Mouse (Mus musculus) forelimb bud, embryonic 11.5 days (tissue): ENCODE data around the gene Phospho1.

ENCODE experiments used
- DNase-seq: peaks from one replicate; pipeline ENCODE4 v3.0.0-alpha.2; 2012; ENCODE audit warnings: low read depth, low spot score

Phospho1 gene

DNA sequence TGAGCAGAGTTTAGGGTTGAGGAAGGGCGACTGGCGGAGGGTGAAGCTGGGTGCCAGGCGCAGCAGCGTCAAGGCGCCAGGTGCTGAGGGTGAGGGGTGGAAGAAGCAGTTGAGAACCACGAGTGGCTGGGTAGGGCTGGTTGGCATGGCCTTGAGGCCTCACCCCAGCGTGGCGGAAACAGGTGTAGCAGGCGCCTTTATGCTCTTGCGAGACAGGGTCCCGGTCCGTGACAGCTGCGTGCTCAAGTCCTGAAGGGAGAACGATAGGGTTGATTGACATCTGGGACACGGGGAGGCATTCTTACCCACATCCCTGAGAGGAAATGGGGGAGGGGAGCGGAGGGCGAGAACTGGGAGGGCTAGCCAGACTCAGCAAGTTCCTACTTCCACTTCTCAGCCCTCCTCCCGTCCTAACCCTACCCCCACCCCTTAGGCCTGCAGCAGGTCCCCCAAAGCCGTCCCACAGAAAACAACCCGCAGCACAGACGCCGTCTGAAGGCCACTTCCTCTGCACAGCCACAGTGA lies 9.9 kb downstream of the Phospho1 start:
- no peak for DNase-seq

DNA sequence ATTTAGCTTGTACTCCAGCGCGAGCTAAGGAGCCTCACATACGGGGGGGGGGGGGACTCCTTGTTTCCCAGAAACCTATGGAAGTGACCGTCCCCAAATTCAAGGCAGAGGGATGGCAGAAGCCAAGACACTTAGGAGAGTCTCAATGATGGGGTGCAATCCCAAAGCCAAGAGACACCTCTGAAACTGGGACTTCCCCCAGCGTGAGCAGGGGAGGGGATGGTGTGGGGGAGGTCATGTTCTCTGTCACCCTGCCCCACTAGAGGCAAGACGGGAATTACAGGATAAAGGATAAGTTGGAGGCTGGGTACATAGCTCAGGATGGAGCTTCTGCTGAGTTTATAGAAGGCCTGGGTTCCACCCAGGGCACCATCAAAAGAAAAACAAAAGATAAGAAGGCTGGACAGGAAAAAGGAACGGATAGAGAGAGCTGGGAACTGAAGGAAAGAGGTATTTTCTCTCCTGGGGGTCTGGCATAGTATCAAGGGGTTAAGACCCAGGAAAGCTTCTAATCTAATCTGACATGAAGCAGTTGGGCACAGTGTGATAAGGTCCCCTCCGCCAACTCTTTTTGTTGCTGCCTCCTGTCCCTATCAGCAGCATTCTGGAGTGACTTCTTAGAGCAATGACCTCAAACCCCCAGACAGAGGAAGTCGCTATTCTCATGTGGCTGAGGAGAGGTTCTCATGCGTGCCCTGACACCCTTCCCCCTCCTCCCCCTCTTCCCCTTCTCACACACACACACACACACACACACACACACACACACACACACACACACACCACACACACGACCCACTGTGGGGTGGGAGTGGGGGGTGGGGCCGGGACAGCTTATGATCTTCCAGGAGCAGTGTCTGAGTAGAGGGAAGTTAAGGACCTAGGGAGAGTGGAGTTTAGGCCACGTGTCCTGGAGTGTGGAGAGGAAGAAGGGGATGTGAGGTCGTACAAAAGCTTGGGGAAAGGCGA lies 10.7 kb downstream of the Phospho1 start:
- no peak for DNase-seq

DNA sequence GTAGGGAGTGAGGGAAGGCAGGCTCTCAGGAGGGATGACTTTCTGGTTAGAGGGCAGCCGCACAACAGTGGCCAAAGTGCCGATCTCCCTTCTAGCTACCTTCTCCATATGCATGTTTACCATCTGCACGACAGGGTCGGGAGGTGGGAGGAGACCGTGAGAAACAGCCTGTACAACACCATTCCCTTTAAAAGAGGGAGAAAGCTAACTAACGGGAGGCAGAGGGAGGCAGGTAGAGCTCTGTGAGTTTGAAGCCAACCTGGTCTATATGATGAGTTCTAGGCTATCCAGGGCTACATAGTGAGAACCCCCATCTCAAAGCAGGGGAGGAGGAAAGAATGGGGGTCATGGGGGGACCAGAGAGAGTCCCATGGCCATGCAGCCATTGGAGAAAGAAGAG lies 11.5 kb downstream of the Phospho1 start:
- DNase-seq = no peak

DNA sequence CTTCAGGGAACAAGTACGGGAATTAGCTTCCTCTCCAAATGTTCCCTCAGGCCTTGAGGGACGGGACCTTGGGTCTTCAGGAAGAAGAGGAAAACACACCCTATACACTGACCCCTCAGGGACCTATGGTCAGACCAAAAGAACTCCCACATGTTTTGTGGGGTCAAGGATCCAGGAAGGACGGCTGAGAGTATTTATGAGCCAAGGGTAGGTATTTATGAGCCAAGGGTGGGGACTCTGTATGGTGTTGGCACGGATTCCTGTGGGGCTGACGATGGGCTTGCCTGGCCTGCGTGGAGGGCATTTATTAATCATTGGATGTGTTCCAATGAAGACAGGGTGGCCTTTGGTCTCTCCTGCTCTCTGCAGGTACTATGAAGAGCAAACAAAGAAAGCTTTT lies 12.1 kb downstream of the Phospho1 start:
- DNase-seq = no peak

DNA sequence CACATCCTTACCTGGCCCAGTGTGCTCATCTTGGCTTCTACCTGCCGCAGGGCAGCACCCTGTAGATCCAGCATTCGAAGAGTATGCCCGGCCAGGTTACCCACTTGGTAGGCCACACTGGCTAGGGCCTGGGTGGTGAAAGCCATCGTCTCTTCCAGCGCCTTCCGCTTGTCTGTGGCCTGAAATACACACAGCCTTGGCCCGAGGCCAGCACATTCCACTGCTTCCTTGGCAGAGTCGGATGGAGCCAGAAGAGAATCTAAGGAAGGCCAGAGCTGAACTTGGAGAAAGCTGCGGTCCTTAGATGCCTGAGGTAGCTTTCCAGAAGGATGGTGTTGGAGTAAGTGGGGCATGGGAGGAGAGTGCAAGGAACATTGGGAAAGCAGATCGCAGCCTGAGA lies 12.8 kb downstream of the Phospho1 start, which contains the start of gene Gngt2:
TSS of gene Gngt2 (plus strand) at position 158 of the 400 bp plus-strand sequence.
- no peak for DNase-seq

DNA sequence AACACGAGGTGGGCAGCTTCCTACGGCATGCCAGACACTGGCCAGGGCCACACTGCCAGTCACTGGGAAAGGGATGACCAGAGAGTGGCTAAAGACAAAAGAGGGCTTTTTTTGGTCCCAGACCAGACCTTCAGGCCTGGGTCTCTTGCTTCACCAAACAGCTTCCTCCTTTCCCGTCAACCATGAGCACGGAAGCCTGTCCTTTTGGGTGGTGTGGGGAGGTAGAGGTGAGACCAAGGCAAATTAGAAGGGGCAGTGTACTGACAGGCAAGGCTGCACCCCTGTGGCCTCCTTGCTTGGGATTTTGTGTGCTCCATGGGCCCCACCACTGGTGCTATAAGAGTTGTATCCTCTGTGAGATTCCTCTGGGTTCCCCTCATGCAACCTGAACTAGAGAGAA lies 14.3 kb downstream of the Phospho1 start:
- DNase-seq = no peak

DNA sequence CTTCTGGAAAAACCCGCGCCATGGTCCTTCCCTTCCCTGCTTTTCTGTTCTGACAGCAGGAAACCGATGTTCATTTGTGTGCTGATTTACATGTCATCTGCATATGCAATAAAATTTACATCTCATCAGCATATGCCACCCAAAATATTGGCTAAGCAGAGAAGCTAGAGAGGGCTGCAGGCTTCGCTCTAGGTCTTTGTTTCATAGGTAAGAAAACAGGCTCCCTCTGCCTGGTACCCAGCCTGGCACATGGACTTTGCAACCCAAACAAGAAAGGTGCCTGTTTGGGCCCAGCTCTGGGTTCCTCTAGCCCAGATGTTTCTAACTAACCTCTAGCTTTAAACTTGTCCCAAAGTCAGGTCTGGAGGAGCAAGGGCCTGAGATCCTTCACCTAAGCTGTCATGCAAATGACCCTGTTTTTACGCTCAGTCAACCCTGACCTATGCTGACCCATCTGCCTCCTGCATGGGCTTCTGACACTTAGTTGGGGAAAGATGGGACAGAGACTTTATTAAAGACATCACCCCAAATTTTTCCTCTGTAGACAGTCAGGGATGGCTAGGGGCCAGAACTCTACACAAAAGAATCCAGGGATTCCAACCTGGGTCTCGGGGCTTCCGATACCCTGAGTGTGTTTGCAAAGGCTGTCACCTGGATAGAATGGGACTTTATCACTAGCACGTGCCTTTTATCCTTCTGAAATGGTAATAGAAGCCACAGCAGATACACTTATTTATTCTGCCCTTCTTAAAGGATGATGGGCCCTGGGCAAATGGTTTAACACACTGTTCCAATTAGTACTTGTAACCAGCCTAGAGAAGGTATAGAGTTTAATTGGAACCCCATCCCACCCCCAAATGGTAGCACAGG lies 14.9 kb downstream of the Phospho1 start:
- no peak for DNase-seq

DNA sequence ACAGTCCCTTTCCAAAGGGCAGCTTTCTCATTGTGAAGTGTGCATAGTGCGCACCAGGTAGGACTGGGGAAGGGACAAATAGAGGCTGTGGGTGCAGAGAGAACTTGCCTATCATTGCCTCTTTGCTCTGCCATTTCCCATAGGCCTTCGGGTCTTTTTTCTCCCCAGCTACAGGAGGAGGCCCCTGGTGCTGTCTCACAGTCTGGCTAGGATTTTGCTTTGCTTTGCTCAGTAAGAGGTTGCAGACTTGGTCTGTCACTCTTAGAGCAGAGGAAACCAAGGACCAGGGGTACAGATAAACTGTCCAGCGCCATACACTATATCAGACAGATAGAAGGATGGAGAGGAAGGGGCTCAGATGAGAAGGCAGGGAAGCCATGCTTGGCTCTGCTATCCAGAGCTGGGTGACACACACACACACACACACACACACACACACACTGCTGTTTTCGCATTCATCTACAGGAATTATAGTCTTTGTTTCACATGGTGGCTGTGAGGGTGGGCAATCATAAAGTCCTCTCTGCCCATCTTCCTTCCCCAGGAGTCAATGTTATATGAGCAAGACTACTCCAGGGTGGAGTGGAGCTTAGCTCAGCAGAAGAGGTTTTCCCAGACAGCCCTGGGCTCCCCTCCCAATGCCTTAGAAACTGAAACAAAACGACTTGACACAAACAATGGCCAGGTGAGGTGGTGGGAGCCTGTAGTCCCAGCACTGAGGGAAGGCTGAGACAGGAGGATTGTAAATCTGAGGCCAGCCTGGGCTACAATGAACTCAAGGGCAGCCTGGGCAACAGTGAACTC lies 16.6 kb downstream of the Phospho1 start:
- no peak for DNase-seq

DNA sequence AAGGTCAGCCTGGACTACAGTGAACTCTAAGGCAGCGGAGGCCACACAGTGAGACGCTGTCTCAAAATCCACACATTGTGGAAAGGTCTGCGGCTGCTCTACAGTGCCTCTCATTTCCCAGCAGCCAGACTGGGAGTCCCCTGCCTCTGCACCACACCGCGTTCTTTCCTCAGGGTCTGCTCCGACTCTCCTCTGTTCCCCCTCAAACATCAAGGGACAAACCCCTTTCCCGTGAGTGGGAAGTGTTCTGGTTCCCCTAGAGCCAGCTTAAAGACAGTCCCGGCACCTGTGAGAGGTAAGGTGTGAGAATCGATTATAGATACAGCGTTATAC lies 17.2 kb downstream of the Phospho1 start:
- DNase-seq = no peak

DNA sequence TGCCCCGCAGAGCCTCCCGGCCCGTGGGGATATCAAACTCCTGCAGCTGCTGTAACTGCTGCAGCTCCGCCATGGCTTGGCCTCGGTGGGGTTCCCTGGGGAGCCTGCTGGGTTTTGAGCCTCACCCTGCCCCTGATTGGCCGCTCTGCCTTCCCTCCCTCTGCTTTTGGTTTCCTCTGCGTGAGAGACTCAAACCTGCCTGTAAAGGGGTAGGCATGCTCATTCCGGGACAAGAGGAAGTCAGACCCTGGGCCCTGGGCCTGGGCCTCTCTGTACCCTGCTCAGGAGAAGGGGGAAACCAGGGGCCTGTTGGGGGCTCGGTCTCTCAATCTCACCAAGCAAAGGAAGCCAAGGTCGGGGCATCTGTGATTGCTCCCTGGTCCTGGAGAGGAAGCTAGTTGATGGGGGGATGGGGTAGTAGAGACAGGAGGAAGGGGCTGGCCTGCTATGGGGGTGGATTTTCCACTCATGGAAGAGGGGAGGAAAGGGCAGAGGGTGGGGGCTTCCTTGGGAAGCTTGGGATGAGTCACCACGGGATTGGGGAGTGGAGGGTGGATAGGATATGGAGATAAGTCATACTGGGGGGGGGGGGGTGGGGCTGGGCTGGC lies 17.9 kb downstream of the Phospho1 start, which contains the start of gene Abi3:
TSS of gene Abi3 (minus strand) at position 403 of the 608 bp plus-strand sequence.
- no peak for DNase-seq

DNA sequence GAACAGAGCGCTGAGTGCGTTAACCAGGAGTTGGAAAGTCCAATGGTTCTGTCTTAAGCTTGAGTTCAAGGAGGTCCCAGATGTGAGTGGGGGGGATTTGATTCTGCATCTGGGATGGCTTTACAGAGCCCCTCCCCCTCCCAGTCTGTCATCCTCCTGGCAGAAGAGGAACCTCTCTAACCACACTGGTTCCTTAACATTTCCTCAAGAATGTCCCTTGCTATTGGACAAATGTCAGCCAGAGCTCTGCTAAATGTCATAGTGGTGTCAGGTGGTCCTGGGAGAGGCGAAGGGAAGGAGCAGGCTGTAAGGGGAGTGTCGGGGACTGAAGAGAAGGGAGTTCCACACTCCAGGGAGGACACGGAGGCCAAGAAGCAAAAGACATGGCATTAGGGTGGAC lies 18.7 kb downstream of the Phospho1 start:
- no peak for DNase-seq

DNA sequence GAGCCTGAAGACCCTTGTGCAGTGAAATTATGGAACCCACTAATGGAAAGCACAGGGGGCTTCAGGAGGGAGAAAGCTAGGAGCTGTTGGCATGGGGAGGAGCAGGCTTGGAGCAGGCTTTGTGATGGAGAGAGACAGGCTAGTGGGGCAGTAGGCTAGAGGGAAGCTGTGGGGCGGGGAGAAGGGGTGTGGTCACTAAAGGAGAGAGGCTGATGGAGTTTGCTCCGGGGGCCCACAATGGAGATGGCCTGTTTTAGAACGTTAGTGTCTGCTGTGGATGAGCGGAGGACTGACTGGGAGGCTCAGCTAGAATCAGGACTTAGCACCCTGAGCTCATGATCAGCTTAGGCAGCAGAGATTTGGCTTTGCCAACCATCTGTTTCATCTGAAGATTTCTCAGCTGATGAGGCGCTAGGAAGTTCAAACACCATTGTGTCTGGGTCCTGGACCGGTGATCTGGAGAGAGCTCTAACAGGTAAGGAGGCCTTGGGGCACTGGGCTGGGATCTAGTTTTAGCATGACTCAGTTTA lies 19.2 kb downstream of the Phospho1 start:
- DNase-seq = no peak

DNA sequence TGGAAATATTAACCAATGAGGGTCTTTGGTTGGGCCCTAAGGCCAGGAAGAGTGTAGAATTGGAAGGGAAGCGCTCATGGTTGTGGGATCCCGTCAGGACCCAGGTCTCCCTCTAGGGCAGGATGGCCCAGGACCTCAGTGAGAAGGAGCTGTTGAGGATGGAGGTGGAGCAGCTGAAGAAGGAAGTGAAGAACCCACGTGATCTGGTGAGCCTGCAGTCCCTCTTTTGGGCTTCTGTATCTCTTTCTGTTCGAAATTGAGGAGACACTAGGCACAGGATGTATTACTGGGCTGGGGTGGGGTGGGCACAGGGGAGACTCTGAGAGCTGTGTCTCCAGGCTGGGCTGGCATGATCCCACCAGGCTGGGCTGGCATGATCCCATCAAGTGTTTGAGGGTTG lies 20.6 kb downstream of the Phospho1 start:
- DNase-seq = no peak

DNA sequence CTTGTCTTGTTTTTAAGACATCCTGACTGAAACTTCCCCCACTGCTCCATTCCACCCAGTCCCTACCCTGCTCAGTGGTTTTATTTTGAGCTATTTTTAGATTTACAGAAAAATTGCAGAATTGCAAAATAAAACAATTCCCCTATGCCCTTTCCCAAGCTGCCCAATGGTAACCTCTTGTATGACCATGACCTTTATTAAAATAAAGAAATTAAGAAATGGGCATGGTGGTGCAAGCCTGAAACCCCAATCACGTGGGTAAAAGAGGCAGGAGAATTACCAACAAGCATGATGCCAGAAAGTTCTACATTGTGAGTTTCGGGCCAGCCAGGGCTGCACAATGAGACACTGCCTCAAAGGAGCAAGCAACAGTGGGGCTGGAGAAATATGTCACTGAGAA lies 26.6 kb downstream of the Phospho1 start:
- no peak for DNase-seq

DNA sequence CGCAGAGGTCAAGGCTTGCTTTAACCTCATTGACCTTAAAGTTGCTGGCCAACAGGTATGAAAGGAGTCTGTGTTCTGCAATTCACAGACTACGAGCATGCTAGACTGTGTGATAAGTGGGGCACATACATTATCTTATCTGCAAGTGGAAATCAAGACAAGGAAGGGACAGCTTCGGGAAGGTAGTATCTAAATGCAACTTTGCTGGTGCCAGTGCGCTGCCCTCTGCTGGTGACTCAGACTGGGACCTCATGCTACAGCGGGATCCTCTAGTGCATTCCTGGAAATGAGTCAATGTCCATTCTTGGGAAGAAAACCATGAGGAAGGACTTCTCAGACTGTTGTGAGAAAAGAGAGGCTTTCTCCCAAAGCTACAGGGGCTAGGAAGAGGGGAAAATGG lies 29.4 kb downstream of the Phospho1 start:
- no peak for DNase-seq

DNA sequence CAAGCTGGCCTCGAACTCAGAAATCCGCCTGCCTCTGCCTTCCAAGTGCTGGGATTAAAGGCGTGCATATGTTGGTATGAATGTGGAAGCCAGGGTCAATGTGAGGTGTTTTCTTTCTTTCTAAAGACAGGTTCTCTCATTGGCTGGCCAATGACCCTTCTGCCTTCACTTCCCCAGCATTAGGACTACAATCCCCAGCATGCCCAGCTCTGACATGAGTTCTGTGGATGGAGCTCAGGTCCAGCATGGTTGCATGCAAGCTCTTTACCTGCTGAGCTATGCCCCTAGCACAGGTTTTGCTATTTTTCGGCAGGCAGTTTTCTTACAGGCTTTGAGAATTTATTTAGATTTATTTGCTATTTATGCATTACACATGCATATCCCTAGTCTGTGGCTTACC lies 33.0 kb downstream of the Phospho1 start:
- no peak for DNase-seq

DNA sequence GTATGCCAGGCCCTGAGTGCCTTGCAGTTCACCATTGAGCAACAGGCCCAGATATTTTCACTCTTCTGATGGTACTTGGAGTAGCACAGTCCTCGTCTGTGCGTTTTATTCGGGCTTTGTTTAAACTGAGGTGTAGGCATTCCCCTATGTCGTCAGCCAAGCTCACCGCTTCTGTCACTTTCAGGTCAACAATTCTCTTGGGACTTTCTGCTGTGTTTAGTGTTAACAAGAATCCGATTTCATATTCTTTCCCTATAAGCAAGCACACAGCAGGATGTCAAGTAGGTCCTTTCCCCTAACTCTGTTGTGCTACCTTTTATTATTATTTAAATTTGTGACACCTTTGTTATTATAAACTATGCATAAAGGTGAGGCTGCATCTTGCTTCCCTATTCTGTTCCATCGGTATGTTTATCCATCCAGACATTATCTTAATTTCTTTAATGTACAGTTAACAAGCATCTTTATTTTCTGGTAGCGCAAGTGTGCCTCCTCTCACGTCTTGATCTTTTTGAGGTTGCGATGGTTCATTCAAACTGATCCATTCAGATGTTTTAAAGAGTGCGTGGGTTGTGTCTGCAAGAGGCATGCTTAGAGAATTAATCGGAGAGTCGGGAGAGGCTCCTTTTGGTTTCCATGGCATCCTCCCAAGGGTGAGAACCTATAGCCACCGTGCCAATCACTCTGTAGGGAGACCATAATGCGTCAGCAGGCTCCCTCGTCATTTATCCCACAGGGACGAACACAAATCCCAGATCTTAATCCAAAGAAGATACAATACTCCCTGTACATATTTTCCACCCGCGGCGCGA lies 33.6 kb downstream of the Phospho1 start:
- DNase-seq = no peak

DNA sequence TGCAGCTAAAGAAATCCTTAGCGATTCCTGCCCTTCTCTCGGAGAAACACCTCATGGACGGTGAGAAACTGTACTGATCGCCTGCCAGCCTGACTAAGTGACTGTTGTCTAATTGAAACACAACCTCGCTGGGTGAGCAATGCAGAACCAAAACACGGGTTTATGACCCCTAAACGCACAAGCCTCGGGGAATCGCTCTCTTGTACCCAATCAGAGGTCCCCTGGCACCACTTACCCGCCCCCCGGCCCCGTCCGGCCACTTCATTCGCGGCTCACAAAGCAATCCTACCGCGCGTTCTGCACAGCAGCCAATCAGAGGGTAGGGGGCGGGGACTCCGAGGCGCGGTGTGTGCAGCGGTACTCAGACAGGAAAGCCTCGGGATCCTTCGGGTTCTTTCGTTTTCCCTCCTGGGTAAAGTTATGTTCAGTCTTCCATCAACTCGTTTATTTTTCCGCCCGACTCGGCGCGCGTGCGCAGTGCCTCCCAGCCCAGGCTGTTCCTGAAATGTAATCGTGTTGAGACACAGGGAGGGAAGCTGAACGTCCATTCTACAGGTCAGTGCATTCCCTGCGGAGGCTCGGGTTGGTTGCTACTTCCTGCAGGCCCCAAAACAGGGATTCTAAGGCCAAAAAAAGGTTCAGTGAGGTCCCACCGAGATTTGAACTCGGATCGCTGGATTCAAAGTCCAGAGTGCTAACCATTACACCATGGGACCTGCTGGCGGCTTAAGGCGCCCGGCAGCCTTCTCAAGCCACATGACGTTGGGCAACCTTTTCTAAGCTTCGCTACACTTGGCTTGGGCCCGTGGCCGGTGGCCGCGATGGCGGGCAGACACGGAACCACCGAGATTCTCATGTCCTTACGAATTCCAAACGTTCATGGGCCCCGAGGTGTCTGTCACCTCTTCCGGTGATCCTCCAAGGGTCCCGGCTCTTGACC lies 34.5 kb downstream of the Phospho1 start:
- peak; percentile 97 for DNase-seq

DNA sequence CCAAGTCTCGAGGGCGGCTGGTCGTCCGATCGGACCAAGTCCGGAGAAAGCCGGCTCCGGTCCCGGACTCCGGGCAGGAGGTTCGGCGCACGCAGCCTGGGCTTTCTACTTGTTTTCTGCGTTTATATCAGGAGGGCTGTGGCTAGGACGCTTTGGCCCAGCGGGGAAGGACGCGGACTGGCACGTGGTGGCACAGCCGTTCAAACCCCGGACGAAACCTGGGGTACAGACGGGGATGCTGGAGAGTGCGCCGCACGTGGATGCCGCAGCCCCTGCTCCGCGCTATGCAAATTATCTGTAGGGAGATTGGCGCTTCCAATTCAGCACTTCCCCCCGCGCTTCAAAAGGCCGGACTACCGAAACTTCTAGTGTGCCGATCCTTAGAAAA lies 35.2 kb downstream of the Phospho1 start:
- peak; percentile 78 for DNase-seq
